ENCODE assay signal across 8 mouse cellular contexts in the genomic region with DNA sequence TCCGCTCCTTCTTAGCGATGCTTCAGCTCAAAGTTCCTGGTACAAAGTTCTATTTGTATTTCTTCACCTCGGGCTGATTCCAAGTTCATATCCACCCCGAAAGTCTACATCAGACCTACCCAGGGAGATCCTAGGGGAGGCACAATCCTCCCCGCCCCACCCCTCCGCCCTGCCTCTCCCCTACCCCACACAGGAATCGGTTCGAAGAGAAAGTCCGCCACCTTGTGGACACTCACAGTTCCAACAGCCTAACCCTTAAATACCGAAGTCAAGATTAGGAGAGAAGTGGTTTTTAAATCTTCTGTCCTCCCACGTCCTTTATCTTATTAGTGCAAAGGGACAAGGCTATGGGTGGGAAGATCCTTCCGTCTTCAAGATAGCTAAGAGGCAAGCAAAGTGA. TPM values are rescaled to one million over a fixed set of nuclear protein-coding genes. Genes with fewer than 3 reads are reported as not detected.
DNase-seq lines count a peak whose midpoint lies in the region; ATAC-seq and TF ChIP-seq lines count a peak whose summit lies in the region.

No protein-coding gene starts in this region.

- no peak for TF ChIP-seq POLR2A in bone marrow, adult 2 months (IDR thresholded peaks at IDR 0.05; ENCODE audit: borderline replicate concordance, control insufficient read depth, low read depth, low read length)
- TF ChIP-seq POLR2A in lung, adult 2 months (IDR thresholded peaks at IDR 0.05; ENCODE audit: borderline replicate concordance, extremely low read depth, low read depth, low read length): no peak

- ATAC-seq in heart, embryonic 15.5 days (replicated peaks; ENCODE audit: insufficient number of reproducible peaks, insufficient read depth, low FRiP score, low read depth): no peak

- no peak overlapping the region for H3K9ac ChIP-seq in heart, embryonic 15.5 days

- WGBS in bone marrow, adult 2 months: 7% methylated on average over 12 of the region's 12 CpGs
- WGBS in forebrain, embryonic 10.5 days: 4% methylated on average over 12 of the region's 12 CpGs
- 2% methylated on average over 12 of the region's 12 CpGs for WGBS in heart, embryonic 15.5 days
- 3% methylated on average over 12 of the region's 12 CpGs for WGBS in lung, adult 2 months

- peak; percentile 64 for DNase-seq in CD4-positive helper T cell, adult 2 months (ENCODE audit: low read depth, low spot score)
- DNase-seq in forebrain, embryonic 10.5 days (ENCODE audit: extremely low spot score, low spot score): peak; percentile 68
- DNase-seq in kidney, postnatal 14 days: peak; percentile 67
- peak; percentile 61 for DNase-seq in lung, adult 2 months
- peak; percentile 35 for DNase-seq in ovary, postnatal 10 days (ENCODE audit: low spot score)
- DNase-seq in thymus, postnatal 10 days (ENCODE audit: low spot score in 2 of 2): peak; percentile 28 to 58

- TF ChIP-seq CTCF in bone marrow, adult 2 months (IDR thresholded peaks at IDR 0.05; ENCODE audit: control insufficient read depth, insufficient read depth, low read length): peak; percentile 46; the same call in 1 of the 2 replicates
- TF ChIP-seq CTCF in lung, adult 2 months (IDR thresholded peaks at IDR 0.05; ENCODE audit: insufficient read depth, low read length): peak; percentile 51

- H3K4me1 ChIP-seq in bone marrow, adult 2 months (ENCODE audit: control insufficient read depth, insufficient read depth, low read length): no peaks in the 10 kb centered on the region; the same call in 1 of the 2 replicates
- H3K4me1 ChIP-seq in forebrain, embryonic 10.5 days: peaks cover 45% of the 10 kb centered on the region
- peaks cover 11% of the 10 kb centered on the region for H3K4me1 ChIP-seq in heart, embryonic 15.5 days (replicated peaks)
- peaks cover 4% of the 10 kb centered on the region for H3K4me1 ChIP-seq in lung, adult 2 months (ENCODE audit: control insufficient read depth, insufficient read depth, low read length)

- no peak overlapping the region for H3K4me3 ChIP-seq in bone marrow, adult 2 months (replicated peaks; ENCODE audit: control insufficient read depth, low read depth, low read length)
- peak overlapping the region; percentile 32 for H3K4me3 ChIP-seq in forebrain, embryonic 10.5 days
- H3K4me3 ChIP-seq in heart, embryonic 15.5 days: peak overlapping the region; percentile 29
- H3K4me3 ChIP-seq in lung, adult 2 months (replicated peaks; ENCODE audit: extremely low read depth, low read depth, low read length): no peak overlapping the region

- peak overlapping the region; percentile 57 for H3K4me2 ChIP-seq in heart, embryonic 15.5 days

- no peaks in the 10 kb centered on the region for H3K36me3 ChIP-seq in forebrain, embryonic 10.5 days (replicated peaks)
- H3K36me3 ChIP-seq in heart, embryonic 15.5 days: no peaks in the 10 kb centered on the region

- H3K9me3 ChIP-seq in forebrain, embryonic 10.5 days: no peaks in the 10 kb centered on the region
- no peaks in the 10 kb centered on the region for H3K9me3 ChIP-seq in heart, embryonic 15.5 days (replicated peaks)

- peaks cover 61% of the 10 kb centered on the region for H3K27me3 ChIP-seq in forebrain, embryonic 10.5 days (ENCODE audit: poor library complexity, severe bottlenecking)
- peaks cover 17% of the 10 kb centered on the region; the same call in 1 of the 2 replicates for H3K27me3 ChIP-seq in heart, embryonic 15.5 days

- H3K27ac ChIP-seq in bone marrow, adult 2 months (ENCODE audit: control insufficient read depth, insufficient read depth, low read depth, low read length, poor library complexity): no peak overlapping the region
- H3K27ac ChIP-seq in forebrain, embryonic 10.5 days: no peak overlapping the region
- no peak overlapping the region for H3K27ac ChIP-seq in heart, embryonic 15.5 days

RNA-seq across cellular contexts. Expression of gene Tmem220, which starts 4.0 kb away (rescaled TPM):
- polyA plus RNA-seq in bone marrow, adult 2 months (2011; ENCODE audit: insufficient read depth, insufficient read length, low replicate concordance, missing spikeins): 0.61 TPM in 1 of 2 replicates, not detected in the other
- 0.63 and 0.86 TPM in 2 replicates for polyA plus RNA-seq in forebrain, embryonic 10.5 days (2016; fragmentation: Nextera tagmentation; extraction: Ambion mirVana)
- 1.2 and 1.6 TPM in 2 replicates for polyA plus RNA-seq in heart, embryonic 15.5 days (2015; fragmentation: Nextera tagmentation; extraction: Ambion mirVana)
- polyA plus RNA-seq in lung, adult 2 months (2012; rRNA removed): 3.1 and 5.8 TPM in 2 replicates

RNA-seq across cellular contexts. Expression of gene Adprm, which starts 31.4 kb away (rescaled TPM):
- polyA plus RNA-seq in bone marrow, adult 2 months (2011; ENCODE audit: insufficient read depth, insufficient read length, low replicate concordance, missing spikeins): 6.9 and 15.4 TPM in 2 replicates
- polyA plus RNA-seq in forebrain, embryonic 10.5 days (2016; fragmentation: Nextera tagmentation; extraction: Ambion mirVana): 28.5 TPM in 2 replicates
- polyA plus RNA-seq in heart, embryonic 15.5 days (2015; fragmentation: Nextera tagmentation; extraction: Ambion mirVana): 16.4 and 18.9 TPM in 2 replicates
- polyA plus RNA-seq in lung, adult 2 months (2012; rRNA removed): 10.2 and 16.6 TPM in 2 replicates

RNA-seq across cellular contexts. Expression of gene Sco1, which starts 31.5 kb away (rescaled TPM):
- 3.2 and 5.0 TPM in 2 replicates for polyA plus RNA-seq in bone marrow, adult 2 months (2011; ENCODE audit: insufficient read depth, insufficient read length, low replicate concordance, missing spikeins)
- polyA plus RNA-seq in forebrain, embryonic 10.5 days (2016; fragmentation: Nextera tagmentation; extraction: Ambion mirVana): 21.1 and 22.9 TPM in 2 replicates
- 17.5 and 19.2 TPM in 2 replicates for polyA plus RNA-seq in heart, embryonic 15.5 days (2015; fragmentation: Nextera tagmentation; extraction: Ambion mirVana)
- 2.8 and 3.5 TPM in 2 replicates for polyA plus RNA-seq in lung, adult 2 months (2012; rRNA removed)

RNA-seq across cellular contexts. Expression of gene Myh3, which starts 57.2 kb away (rescaled TPM):
- not detected in 2 replicates for polyA plus RNA-seq in bone marrow, adult 2 months (2011; ENCODE audit: insufficient read depth, insufficient read length, low replicate concordance, missing spikeins)
- 0.28 and 0.37 TPM in 2 replicates for polyA plus RNA-seq in forebrain, embryonic 10.5 days (2016; fragmentation: Nextera tagmentation; extraction: Ambion mirVana)
- 0.74 and 1.5 TPM in 2 replicates for polyA plus RNA-seq in heart, embryonic 15.5 days (2015; fragmentation: Nextera tagmentation; extraction: Ambion mirVana)
- 0.08 TPM in 1 of 2 replicates, not detected in the other for polyA plus RNA-seq in lung, adult 2 months (2012; rRNA removed)

Comparison
In these comparisons a context has a peak if more than half of its experiments do, and no peak if none do; other contexts are left out.
1. H3K4me3 ChIP-seq: peak in forebrain, embryonic 10.5 days (single experiment) and heart, embryonic 15.5 days (single experiment); none in bone marrow, adult 2 months (single experiment) and lung, adult 2 months (single experiment).
2. Peak in every context shown above with its lines, with median percentiles within 50 percentile points of each other: DNase-seq.